Mouse (Mus musculus): ENCODE measurements around the gene Trim44. TPM values are rescaled to one million over a fixed set of nuclear protein-coding genes. Genes with fewer than 3 reads are reported as not detected.

Trim44 gene
- polyA plus RNA-seq (2012; ENCODE audit: insufficient read depth, insufficient read length, low replicate concordance, missing spikeins), result 108 and 163 TPM in 2 replicates

DNA sequence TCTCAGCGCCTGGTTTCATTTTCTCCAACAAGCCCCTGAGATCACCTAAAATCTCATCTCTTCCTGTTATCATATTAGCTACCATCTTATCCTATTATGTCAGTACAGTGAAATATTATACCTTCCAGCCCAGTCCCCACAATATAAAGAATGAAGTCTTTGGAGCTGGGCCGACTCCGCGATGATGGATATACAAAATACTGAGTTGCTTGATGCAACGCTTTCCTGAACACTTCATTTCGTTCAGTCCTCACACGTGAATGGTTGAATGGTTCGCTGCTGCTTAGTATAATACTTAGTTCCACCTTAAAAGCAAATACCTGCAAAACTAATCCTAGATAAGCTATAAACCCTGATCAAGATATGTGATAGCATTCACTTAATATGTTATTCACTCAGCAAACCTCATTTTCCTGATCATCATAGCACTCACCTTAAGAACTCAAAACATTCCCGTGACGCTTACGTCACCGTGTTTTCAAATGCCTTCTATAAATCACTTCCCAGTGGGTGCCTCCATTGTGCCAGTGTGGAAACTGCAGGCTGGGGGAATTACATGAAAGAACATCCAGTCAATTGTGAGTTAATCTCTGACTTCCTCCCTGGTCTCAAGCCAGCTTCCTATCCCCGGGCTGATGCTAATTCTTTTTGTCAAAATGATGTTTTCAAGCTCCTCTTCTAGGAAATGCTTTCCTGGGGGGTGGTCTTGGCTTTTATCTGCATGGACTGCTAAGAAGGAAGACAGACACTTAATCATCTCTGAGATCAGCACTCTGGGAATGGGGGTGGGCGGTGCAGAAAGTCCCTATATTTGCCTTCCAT, at the start of gene Trim44:
Gene Trim44, minus strand, starts transcription at position 466 of the 822 bp plus-strand sequence.
- H3K4me3 ChIP-seq (ENCODE audit: insufficient read depth, low read depth, low read length), result no peak within 1 kb of the TSS
- no peak within 1 kb of the TSS for H3K27ac ChIP-seq (ENCODE audit: insufficient read depth, low read depth, low read length)
- no peaks in the 10 kb centered on the region for H3K4me1 ChIP-seq (ENCODE audit: control insufficient read depth, insufficient read depth, low read length)
- 27% methylated on average over 14 of the region's 14 CpGs for WGBS
- TF ChIP-seq CTCF (IDR thresholded peaks at IDR 0.05; ENCODE audit: insufficient read depth, low read depth, low read length), result no peak

DNA sequence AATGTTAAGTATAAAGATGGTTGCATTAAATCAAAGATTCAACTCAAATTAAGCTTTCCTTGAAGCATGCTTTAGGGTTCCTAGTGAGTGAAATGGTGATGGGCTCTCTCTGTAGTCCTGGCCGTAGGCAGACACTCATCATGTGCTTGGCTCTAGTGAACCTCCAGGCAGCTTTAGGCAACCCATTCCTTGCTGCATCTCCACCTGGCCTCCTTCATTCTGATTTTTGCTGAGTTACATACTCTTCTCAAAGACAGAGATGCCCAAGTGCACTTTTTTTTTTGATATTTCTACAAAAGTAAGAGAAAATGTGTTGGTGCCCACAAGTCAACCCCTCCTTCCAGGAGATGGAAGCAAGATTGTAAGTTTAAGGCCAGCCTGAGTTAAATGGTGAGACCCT, 47.5 kb upstream of the Trim44 start:
- Histone ChIP-seq H3K27ac (ENCODE audit: insufficient read depth, low read depth, low read length) (no peak overlapping the region), H3K4me1 (ENCODE audit: control insufficient read depth, insufficient read depth, low read length) (peaks cover 8% of the 10 kb centered on the region; the same call in 1 of the 2 replicates), H3K4me3 (ENCODE audit: insufficient read depth, low read depth, low read length) (no peak overlapping the region)
- WGBS, result 95% methylated on average over 1 of the region's 1 CpGs
- no peak for TF ChIP-seq POLR2A (IDR thresholded peaks at IDR 0.05; ENCODE audit: insufficient read depth, low read depth, low read length)
- TF ChIP-seq CTCF (IDR thresholded peaks at IDR 0.05; ENCODE audit: insufficient read depth, low read depth, low read length), result no peak

DNA sequence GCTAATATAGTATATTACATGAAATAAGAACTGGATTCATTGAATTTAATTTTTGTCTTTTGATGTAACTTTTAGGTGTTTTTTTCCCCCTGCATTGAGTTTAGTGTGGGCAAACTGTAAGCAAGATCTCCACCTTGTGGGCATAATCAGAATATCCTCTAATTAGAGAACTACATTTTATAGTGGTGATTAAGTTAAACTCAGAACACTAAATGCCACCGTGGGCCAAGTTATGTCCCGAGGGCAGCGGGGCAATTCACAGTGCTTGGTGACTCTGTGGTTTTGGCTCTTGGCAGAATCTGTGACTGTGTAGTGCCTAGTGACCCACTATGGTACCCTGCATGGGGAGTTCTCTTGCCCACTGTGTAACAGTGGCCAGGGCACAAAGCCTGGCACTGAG, 45.8 kb upstream of the Trim44 start:
- Histone ChIP-seq H3K4me3 (ENCODE audit: insufficient read depth, low read depth, low read length) (no peak overlapping the region), H3K27ac (ENCODE audit: insufficient read depth, low read depth, low read length) (no peak overlapping the region), H3K4me1 (ENCODE audit: control insufficient read depth, insufficient read depth, low read length) (peaks cover 8% of the 10 kb centered on the region; the same call in 1 of the 2 replicates)
- WGBS, result 6% methylated on average over 3 of the region's 3 CpGs
- TF ChIP-seq CTCF (IDR thresholded peaks at IDR 0.05; ENCODE audit: insufficient read depth, low read depth, low read length) (no peak), POLR2A (IDR thresholded peaks at IDR 0.05; ENCODE audit: insufficient read depth, low read depth, low read length) (no peak)

DNA sequence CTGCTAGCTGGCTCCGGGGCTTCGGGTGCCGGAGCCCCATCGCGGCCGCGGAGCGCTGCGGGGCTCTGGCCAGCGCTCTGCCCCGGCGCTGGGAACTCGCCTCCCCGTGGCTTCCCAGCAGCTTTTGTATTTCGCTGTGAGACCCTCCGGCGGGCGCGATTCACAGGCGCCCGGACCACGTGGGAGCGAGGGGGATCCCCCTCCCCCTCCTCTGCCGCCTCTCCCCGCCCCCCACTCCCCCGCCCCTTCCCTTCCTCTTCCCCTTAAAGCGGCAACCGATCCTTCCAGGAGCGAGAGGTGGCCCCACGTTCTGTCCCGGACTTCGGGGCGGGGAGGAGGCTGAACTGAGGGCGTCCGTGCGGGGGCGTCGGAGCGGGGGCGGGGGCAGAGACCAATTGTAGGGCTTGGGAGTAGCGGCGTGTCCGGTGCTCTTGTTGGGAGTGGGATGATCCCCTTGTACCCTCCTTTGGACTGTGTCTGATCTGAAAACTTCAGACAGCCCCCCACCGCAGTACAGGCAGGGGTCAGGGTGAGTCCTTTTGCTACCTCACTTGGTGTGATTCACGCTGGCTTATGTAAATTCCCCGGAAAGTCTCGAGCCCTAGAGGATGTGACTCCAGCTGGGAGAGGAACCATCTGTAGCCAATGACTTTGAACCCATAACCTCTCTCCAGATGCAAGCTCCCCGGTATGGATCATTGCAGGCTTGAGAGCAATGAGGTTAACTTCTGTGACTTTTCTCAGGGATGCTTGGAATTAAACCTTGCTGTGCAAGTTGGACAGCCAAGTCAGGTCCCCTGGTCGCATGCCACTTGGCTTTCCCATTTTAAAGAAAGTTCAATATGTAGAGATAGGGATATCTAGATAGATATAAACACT, 44.3 kb upstream of the Trim44 start, which contains the start of gene Fjx1:
Gene Fjx1, minus strand, starts transcription at position 829 of the 879 bp plus-strand sequence.
- H3K27ac ChIP-seq (ENCODE audit: insufficient read depth, low read depth, low read length), result peak within 1 kb of the TSS; percentile 75
- peak within 1 kb of the TSS; percentile 64 for H3K4me3 ChIP-seq (ENCODE audit: insufficient read depth, low read depth, low read length)
- no peak for TF ChIP-seq CTCF (IDR thresholded peaks at IDR 0.05; ENCODE audit: insufficient read depth, low read depth, low read length)
- TF ChIP-seq POLR2A (IDR thresholded peaks at IDR 0.05; ENCODE audit: insufficient read depth, low read depth, low read length), result peak; percentile 74
- peaks cover 10% of the 10 kb centered on the region; the same call in 1 of the 2 replicates for H3K4me1 ChIP-seq (ENCODE audit: control insufficient read depth, insufficient read depth, low read length)
- 2% methylated on average over 47 of the region's 49 CpGs for WGBS

DNA sequence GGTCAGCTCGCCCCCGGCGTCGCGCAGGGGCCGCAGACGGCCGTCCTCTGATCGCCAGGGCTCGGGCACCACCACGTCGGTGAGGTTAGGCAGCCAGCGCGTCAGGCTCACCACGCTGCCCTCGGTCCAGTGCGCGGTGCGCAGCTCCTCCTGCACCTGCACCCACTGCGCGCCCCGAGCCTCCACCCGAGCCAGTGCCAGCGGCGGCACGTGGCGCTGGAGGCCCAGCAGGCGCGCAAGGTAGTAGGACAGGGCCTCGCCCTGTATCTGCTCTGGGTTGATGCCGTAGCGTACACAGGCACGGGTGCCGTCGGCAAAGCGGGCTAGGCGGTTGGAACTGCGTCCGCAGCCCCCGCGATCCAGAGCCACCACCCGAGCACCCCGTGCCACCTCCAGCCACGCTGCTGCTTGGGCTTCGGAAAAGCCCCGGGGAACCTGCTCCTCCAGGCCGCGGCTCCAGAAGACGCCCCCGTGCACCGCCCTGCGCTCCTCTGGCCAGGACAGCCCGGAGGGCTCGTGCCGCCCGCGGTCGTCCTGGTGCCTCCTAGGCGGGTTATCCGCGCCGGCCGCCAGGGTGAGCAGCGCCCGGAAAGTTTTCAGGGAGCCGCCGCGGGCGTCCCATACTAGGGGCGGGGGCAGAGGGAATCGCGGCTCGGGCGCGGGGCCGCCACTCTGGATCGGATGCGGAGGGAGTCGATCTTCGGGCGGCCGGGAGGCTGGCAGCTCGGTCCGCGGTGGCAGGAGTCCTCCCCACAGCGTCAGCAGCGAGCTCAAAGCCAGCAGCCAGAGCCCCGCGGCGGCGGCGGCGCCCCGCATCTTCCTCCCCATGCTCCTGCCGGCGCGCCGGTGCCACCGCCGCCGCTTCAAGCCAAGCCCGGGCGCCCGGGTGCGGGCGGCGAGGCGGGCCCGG, 43.4 kb upstream of the Trim44 start:
- TF ChIP-seq POLR2A (IDR thresholded peaks at IDR 0.05; ENCODE audit: insufficient read depth, low read depth, low read length) (no peak), CTCF (IDR thresholded peaks at IDR 0.05; ENCODE audit: insufficient read depth, low read depth, low read length) (peak; percentile 26; the same call in 1 of the 2 replicates)
- peak overlapping the region; percentile 75 for H3K27ac ChIP-seq (ENCODE audit: insufficient read depth, low read depth, low read length)
- peaks cover 10% of the 10 kb centered on the region; the same call in 1 of the 2 replicates for H3K4me1 ChIP-seq (ENCODE audit: control insufficient read depth, insufficient read depth, low read length)
- peak overlapping the region; percentile 64 for H3K4me3 ChIP-seq (ENCODE audit: insufficient read depth, low read depth, low read length)
- under 1% methylated on average over 108 of the region's 109 CpGs for whole genome bisulfite sequencing

DNA sequence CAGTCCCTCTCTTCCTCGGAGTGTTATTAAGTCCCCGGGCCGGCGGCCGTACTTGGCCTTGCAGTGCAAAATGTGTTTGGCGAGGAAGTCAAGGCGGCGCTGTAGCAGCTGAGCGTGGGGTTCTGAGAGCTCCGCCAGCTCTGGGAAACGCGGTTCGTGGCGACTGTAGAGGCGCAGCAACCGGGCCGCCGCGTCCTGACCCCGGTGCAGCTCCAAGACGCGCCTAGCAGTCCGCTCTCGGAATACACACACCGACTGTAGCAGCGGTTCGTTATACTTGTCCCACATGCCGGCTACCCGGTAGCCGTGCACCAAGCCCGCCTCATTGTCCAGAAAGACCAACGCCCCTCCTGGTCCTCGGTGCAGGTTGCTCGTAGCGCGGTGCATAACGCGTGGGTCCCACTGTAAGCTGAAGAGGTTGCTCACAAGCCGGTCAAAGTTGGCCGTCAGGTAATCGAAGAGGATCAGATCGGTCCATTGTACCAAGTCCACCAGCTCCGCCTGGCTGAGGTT, 42.7 kb upstream of the Trim44 start:
- TF ChIP-seq POLR2A (IDR thresholded peaks at IDR 0.05; ENCODE audit: insufficient read depth, low read depth, low read length) (no peak), CTCF (IDR thresholded peaks at IDR 0.05; ENCODE audit: insufficient read depth, low read depth, low read length) (no peak)
- Histone ChIP-seq H3K4me3 (ENCODE audit: insufficient read depth, low read depth, low read length) (peak overlapping the region; percentile 64), H3K27ac (ENCODE audit: insufficient read depth, low read depth, low read length) (peak overlapping the region; percentile 75), H3K4me1 (ENCODE audit: control insufficient read depth, insufficient read depth, low read length) (peaks cover 10% of the 10 kb centered on the region; the same call in 1 of the 2 replicates)
- under 1% methylated on average over 43 of the region's 43 CpGs for WGBS

DNA sequence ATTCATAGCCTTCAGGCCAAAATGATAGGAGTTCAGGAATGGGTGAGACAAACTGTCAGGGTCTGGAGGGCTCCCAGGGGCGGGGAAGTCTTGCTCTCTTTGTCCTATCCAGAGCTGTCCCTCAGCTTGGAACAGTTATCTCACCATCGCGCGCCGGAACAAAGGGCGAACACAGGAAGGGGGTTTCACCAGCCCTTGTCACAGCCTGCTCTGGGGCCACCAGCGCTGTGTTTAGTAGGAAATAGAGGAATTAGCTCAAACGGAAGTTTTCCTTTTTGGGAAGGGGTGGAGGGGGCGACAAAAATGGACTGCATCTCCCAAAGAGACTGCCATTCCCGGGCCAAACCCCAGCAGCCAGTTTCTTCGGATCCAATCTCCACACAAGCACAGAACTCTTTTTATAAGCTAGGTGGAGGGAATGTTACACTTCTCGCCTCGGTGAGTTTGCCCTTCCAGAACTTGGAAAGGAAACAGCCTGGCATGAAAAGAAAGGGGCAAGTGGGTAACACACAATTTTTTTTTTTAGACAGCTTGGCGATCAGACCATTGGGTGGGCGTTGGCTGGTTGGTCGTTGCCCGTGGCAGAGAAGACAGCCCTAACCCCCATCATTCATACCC, 42.1 kb upstream of the Trim44 start:
- Histone ChIP-seq H3K4me3 (ENCODE audit: insufficient read depth, low read depth, low read length) (peak overlapping the region; percentile 64), H3K27ac (ENCODE audit: insufficient read depth, low read depth, low read length) (peak overlapping the region; percentile 75), H3K4me1 (ENCODE audit: control insufficient read depth, insufficient read depth, low read length) (peaks cover 10% of the 10 kb centered on the region; the same call in 1 of the 2 replicates)
- TF ChIP-seq CTCF (IDR thresholded peaks at IDR 0.05; ENCODE audit: insufficient read depth, low read depth, low read length) (no peak), POLR2A (IDR thresholded peaks at IDR 0.05; ENCODE audit: insufficient read depth, low read depth, low read length) (no peak)
- WGBS, result 8% methylated on average over 17 of the region's 17 CpGs
